Mouse (Mus musculus) neural tube, embryonic 14.5 days (tissue): ENCODE data around the gene Lsm11. TPM values are rescaled to one million over a fixed set of nuclear protein-coding genes. Genes with fewer than 3 reads are reported as not detected.

Experiments
- ATAC-seq: fragments of 200-750 bp; cut with Nextera tagmentation; 2 replicates; pipeline ENCODE4 v1.8.0; 2017; ENCODE audit warnings: low read depth, mild to moderate bottlenecking, moderate TSS enrichment, moderate library complexity
- H3K27ac ChIP-seq: fragments of 300-500 bp; sonication (generic); 2 replicates; pipeline ENCODE4 v1.5.1; 2014; ENCODE audit warnings: low read depth, mild to moderate bottlenecking, control low read depth, low read length, moderate library complexity, mixed read lengths
- H3K27me3 ChIP-seq: fragments of 300-500 bp; sonication (generic); 2 replicates; pipeline ENCODE4 v1.6.1; 2014; ENCODE audit warnings: low read length; ENCODE audit not compliant: control insufficient read depth, insufficient read depth
- H3K36me3 ChIP-seq: fragments of 300-500 bp; sonication (generic); 2 replicates; pipeline ENCODE4 v1.6.1; 2014; ENCODE audit warnings: low read length, mixed read lengths; ENCODE audit not compliant: control insufficient read depth, insufficient read depth
- H3K4me1 ChIP-seq: fragments of 300-500 bp; sonication (generic); 2 replicates; pipeline ENCODE4 v1.6.1; 2014; ENCODE audit warnings: low read length; ENCODE audit not compliant: control insufficient read depth, insufficient read depth
- H3K4me2 ChIP-seq: fragments of 300-500 bp; sonication (generic); 2 replicates; pipeline ENCODE4 v1.6.1; 2014; ENCODE audit warnings: mild to moderate bottlenecking, low read depth, low read length, control low read depth
- H3K4me3 ChIP-seq: fragments of 300-500 bp; sonication (generic); 2 replicates; pipeline ENCODE4 v1.5.1; 2014; ENCODE audit warnings: low read depth, low read length, control low read depth, mixed read lengths
- H3K9ac ChIP-seq: fragments of 300-500 bp; sonication (generic); replicated peaks from 2 replicates; pipeline ENCODE4 v1.6.1; 2014; ENCODE audit warnings: low read depth, mild to moderate bottlenecking, control low read depth, low read length, mixed read lengths
- H3K9me3 ChIP-seq: fragments of 300-500 bp; sonication (generic); 2 replicates; pipeline ENCODE4 v1.6.1; 2016; ENCODE audit warnings: low read length; ENCODE audit not compliant: control insufficient read depth
- WGBS: fragments of 180-500 bp; shearing (Covaris S2); extraction: QIAGEN DNeasy Blood & Tissue Kit; methylation state at CpG from one replicate; pipeline ENCODE4 v1.1.7; 2014; 5-methylcytosine and 5-hydroxymethylcytosine counted together
- polyA plus RNA-seq: library from polyadenylated mRNA; unstranded; fragments of >200 nt; fragmentation: Nextera tagmentation; extraction: Ambion mirVana; gene quantifications from 2 replicates; pipeline ENCODE4 v1.2.1, GENCODE M21; 2014

The Lsm11 gene
- polyA plus RNA-seq, 1 experiment from 2014 or later, result 29.4 TPM

GRCm38 (mm10) chr11:45966896-45967295 lies 22.2 kb upstream of the Lsm11 start:
- H3K27ac ChIP-seq, result no peak overlapping the region
- no peaks in the 10 kb centered on the region for H3K9me3 ChIP-seq
- no peak overlapping the region for H3K4me3 ChIP-seq
- no peaks in the 10 kb centered on the region for H3K36me3 ChIP-seq
- no peak overlapping the region for H3K4me2 ChIP-seq
- H3K9ac ChIP-seq, result no peak overlapping the region
- no peak for ATAC-seq
- H3K4me1 ChIP-seq, result no peaks in the 10 kb centered on the region
- H3K27me3 ChIP-seq, result no peaks in the 10 kb centered on the region
- WGBS, result 86% methylated on average over 4 of the region's 4 CpGs

GRCm38 (mm10) chr11:45960003-45960402 lies 15.3 kb upstream of the Lsm11 start:
- Histone ChIP-seq H3K36me3 (no peaks in the 10 kb centered on the region), H3K9me3 (no peaks in the 10 kb centered on the region), H3K27ac (no peak overlapping the region), H3K27me3 (no peaks in the 10 kb centered on the region), H3K4me1 (no peaks in the 10 kb centered on the region), H3K4me2 (no peak overlapping the region), H3K4me3 (no peak overlapping the region), H3K9ac (no peak overlapping the region)
- ATAC-seq, result no peak
- 81% methylated on average over 5 of the region's 5 CpGs for WGBS

- Histone ChIP-seq H3K27me3 (no peaks in the 10 kb centered on the region), H3K4me1 (no peaks in the 10 kb centered on the region), H3K9ac (no peak overlapping the region), H3K36me3 (no peaks in the 10 kb centered on the region), H3K9me3 (no peaks in the 10 kb centered on the region), H3K27ac (no peak overlapping the region), H3K4me2 (no peak overlapping the region), H3K4me3 (no peak overlapping the region)
- 79% methylated on average over 3 of the region's 3 CpGs for WGBS
- ATAC-seq, result no peak
Observed at GRCm38 (mm10) chr11:45959598-45959997, 14.9 kb upstream of the Lsm11 start.

GRCm38 (mm10) chr11:45955127-45955627 lies 10.4 kb upstream of the Lsm11 start, which contains the start of gene Thg1l:
Thg1l (minus strand) TSS chr11:45955494.
- peak; percentile 99 for ATAC-seq
- H3K4me2 ChIP-seq, result peak within 1 kb of the TSS; percentile 50
- no peaks in the 10 kb centered on the region for H3K4me1 ChIP-seq
- peak within 1 kb of the TSS; percentile 48; the same call in 1 of the 2 replicates for H3K9ac ChIP-seq
- under 1% methylated on average over 32 of the region's 32 CpGs for WGBS
- no peaks in the 10 kb centered on the region for H3K9me3 ChIP-seq
- H3K27me3 ChIP-seq, result no peaks in the 10 kb centered on the region
- H3K36me3 ChIP-seq, result peaks cover 15% of the 10 kb centered on the region; the same call in 1 of the 2 replicates
- peak within 1 kb of the TSS; percentile 39; the same call in 1 of the 2 replicates for H3K27ac ChIP-seq
- H3K4me3 ChIP-seq, result peak within 1 kb of the TSS; percentile 70

GRCm38 (mm10) chr11:45947491-45947890 lies 2.8 kb upstream of the Lsm11 start:
- Histone ChIP-seq H3K36me3 (peaks cover 15% of the 10 kb centered on the region; the same call in 1 of the 2 replicates), H3K4me1 (peaks cover 9% of the 10 kb centered on the region; the same call in 1 of the 2 replicates), H3K27ac (no peak overlapping the region), H3K27me3 (no peaks in the 10 kb centered on the region), H3K9me3 (no peaks in the 10 kb centered on the region), H3K4me3 (no peak overlapping the region), H3K4me2 (no peak overlapping the region), H3K9ac (no peak overlapping the region)
- 85% methylated on average over 2 of the region's 2 CpGs for WGBS
- ATAC-seq, result no peak

GRCm38 (mm10) chr11:45946796-45947195 lies 2.1 kb upstream of the Lsm11 start:
- Histone ChIP-seq H3K4me3 (no peak overlapping the region), H3K27ac (no peak overlapping the region), H3K36me3 (peaks cover 10% of the 10 kb centered on the region; the same call in 1 of the 2 replicates), H3K9me3 (no peaks in the 10 kb centered on the region), H3K4me1 (peaks cover 9% of the 10 kb centered on the region; the same call in 1 of the 2 replicates), H3K9ac (no peak overlapping the region), H3K4me2 (no peak overlapping the region), H3K27me3 (no peaks in the 10 kb centered on the region)
- no peak for ATAC-seq
- 91% methylated on average over 4 of the region's 4 CpGs for WGBS

GRCm38 (mm10) chr11:45943891-45944642 lies 668 bp downstream of the Lsm11 start:
- Histone ChIP-seq H3K36me3 (no peaks in the 10 kb centered on the region), H3K27me3 (no peaks in the 10 kb centered on the region), H3K4me1 (peaks cover 9% of the 10 kb centered on the region; the same call in 1 of the 2 replicates), H3K4me2 (peak overlapping the region; percentile 74), H3K9ac (peak overlapping the region; percentile 82), H3K4me3 (peak overlapping the region; percentile 94), H3K9me3 (no peaks in the 10 kb centered on the region), H3K27ac (peak overlapping the region; percentile 78)
- WGBS, result under 1% methylated on average over 48 of the region's 49 CpGs
- peak; percentile 66 for ATAC-seq

- H3K9ac ChIP-seq, result peak overlapping the region; percentile 82; the same call in 1 of the 2 replicates
- peak overlapping the region; percentile 74 for H3K4me2 ChIP-seq
- no peaks in the 10 kb centered on the region for H3K9me3 ChIP-seq
- peaks cover 9% of the 10 kb centered on the region; the same call in 1 of the 2 replicates for H3K4me1 ChIP-seq
- H3K4me3 ChIP-seq, result peak overlapping the region; percentile 94
- no peaks in the 10 kb centered on the region for H3K27me3 ChIP-seq
- 48% methylated on average over 7 of the region's 7 CpGs for WGBS
- no peak overlapping the region for H3K27ac ChIP-seq
- ATAC-seq, result no peak
- no peaks in the 10 kb centered on the region for H3K36me3 ChIP-seq
Observed at GRCm38 (mm10) chr11:45943108-45943705, 1.5 kb downstream of the Lsm11 start.

GRCm38 (mm10) chr11:45942281-45942680 lies 2.5 kb downstream of the Lsm11 start:
- H3K27ac ChIP-seq, result no peak overlapping the region
- no peak overlapping the region for H3K9ac ChIP-seq
- no peaks in the 10 kb centered on the region for H3K36me3 ChIP-seq
- 90% methylated on average over 7 of the region's 7 CpGs for WGBS
- H3K4me1 ChIP-seq, result peaks cover 9% of the 10 kb centered on the region; the same call in 1 of the 2 replicates
- no peak overlapping the region for H3K4me2 ChIP-seq
- H3K27me3 ChIP-seq, result no peaks in the 10 kb centered on the region
- no peaks in the 10 kb centered on the region for H3K9me3 ChIP-seq
- H3K4me3 ChIP-seq, result no peak overlapping the region
- no peak for ATAC-seq
